Mouse (Mus musculus) olfactory bulb, adult 2 months (tissue): ENCODE results near the gene Scfd2.

ENCODE experiments used
- CTCF ChIP-seq: fragments of 200-500 bp; IDR thresholded peaks from 2 replicates; pipeline ENCODE4 v1.5.1; 2012; ENCODE audit warnings: low read depth, mild to moderate bottlenecking, low read length, moderate library complexity; ENCODE audit not compliant: insufficient read depth
- POLR2A ChIP-seq: fragments of 200-500 bp; IDR thresholded peaks from 2 replicates; pipeline ENCODE4 v1.6.1; 2012; ENCODE audit warnings: mild to moderate bottlenecking, low read depth, low read length, moderate library complexity; ENCODE audit not compliant: insufficient read depth

DNA sequence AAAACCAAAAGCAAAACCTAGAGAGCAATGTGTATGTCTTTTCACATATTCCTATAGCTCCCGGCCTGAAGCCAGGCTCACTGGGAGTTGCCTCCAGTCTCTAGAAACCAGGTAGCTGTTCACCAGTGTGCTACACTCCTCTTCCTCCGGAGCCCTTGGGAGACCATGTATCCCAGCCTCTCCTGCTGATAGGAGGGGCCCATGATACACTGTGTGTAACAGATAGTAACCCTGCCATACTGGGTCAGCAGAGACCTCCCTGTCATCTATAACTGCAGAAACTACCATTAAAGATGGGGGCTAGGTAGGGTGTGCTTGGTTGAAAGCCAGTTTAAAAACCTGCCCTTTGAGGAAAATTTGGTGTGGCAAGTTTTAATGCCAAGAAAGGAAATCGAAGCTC, 214.4 kb downstream of the Scfd2 start:
- TF ChIP-seq CTCF, result no peak
- TF ChIP-seq POLR2A, result no peak
